Comparison of ENCODE assay signal across 8 mouse cellular contexts in genomic region chr11:20794196-20794912, GRCm38 (mm10). TPM values are rescaled to one million over a fixed set of nuclear protein-coding genes. Genes with fewer than 3 reads are reported as not detected.
A peak's percentile ranks its signal among the peaks of the same experiment; 100 is the strongest.
DNase-seq lines count a peak whose midpoint lies in the region; ATAC-seq and TF ChIP-seq lines count a peak whose summit lies in the region.

No protein-coding gene starts in this region.

- no peak overlapping the region for H3K27ac ChIP-seq in heart, embryonic 12.5 days (ENCODE audit: poor library complexity, severe bottlenecking)
- no peak overlapping the region for H3K27ac ChIP-seq in kidney, postnatal 0 days
- no peak overlapping the region for H3K27ac ChIP-seq in liver, embryonic 11.5 days (ENCODE audit: low read depth, low read length)
- H3K27ac ChIP-seq in stomach, embryonic 14.5 days (ENCODE audit: low read length) = no peak overlapping the region

- H3K4me3 ChIP-seq in C2C12 (ENCODE audit: insufficient read depth, poor library complexity, severe bottlenecking) = no peak overlapping the region
- no peak overlapping the region for H3K4me3 ChIP-seq in heart, embryonic 12.5 days
- no peak overlapping the region for H3K4me3 ChIP-seq in kidney, postnatal 0 days (replicated peaks; ENCODE audit: low read depth, low read length)
- no peak overlapping the region for H3K4me3 ChIP-seq in liver, embryonic 11.5 days (ENCODE audit: low read depth, low read length)
- H3K4me3 ChIP-seq in stomach, embryonic 14.5 days (ENCODE audit: low read depth, low read length) = no peak overlapping the region

- peaks cover 8% of the 10 kb centered on the region; the same call in 1 of the 2 replicates for H3K9me3 ChIP-seq in heart, embryonic 12.5 days (replicated peaks)
- H3K9me3 ChIP-seq in kidney, postnatal 0 days (replicated peaks; ENCODE audit: low read length) = no peaks in the 10 kb centered on the region
- H3K9me3 ChIP-seq in liver, embryonic 11.5 days (ENCODE audit: control insufficient read depth, low read length) = peaks cover 2% of the 10 kb centered on the region; the same call in 1 of the 2 replicates
- H3K9me3 ChIP-seq in stomach, embryonic 14.5 days (ENCODE audit: control insufficient read depth, low read depth, low read length) = peaks cover 4% of the 10 kb centered on the region; the same call in 1 of the 2 replicates

- no peak overlapping the region for H3K9ac ChIP-seq in heart, embryonic 12.5 days
- H3K9ac ChIP-seq in kidney, postnatal 0 days (ENCODE audit: low read depth, low read length) = no peak overlapping the region
- no peak overlapping the region for H3K9ac ChIP-seq in liver, embryonic 11.5 days (ENCODE audit: low read depth, low read length)
- no peak overlapping the region for H3K9ac ChIP-seq in stomach, embryonic 14.5 days (replicated peaks; ENCODE audit: low read depth, low read length)

- H3K4me1 ChIP-seq in heart, embryonic 12.5 days (replicated peaks) = no peaks in the 10 kb centered on the region
- H3K4me1 ChIP-seq in kidney, postnatal 0 days (replicated peaks; ENCODE audit: insufficient read depth, low read length) = no peaks in the 10 kb centered on the region
- peaks cover 3% of the 10 kb centered on the region; the same call in 1 of the 2 replicates for H3K4me1 ChIP-seq in liver, embryonic 11.5 days (replicated peaks; ENCODE audit: control insufficient read depth, insufficient read depth, low read length)
- H3K4me1 ChIP-seq in stomach, embryonic 14.5 days (ENCODE audit: control insufficient read depth, insufficient read depth, low read length) = no peaks in the 10 kb centered on the region

- H3K4me2 ChIP-seq in heart, embryonic 12.5 days = no peak overlapping the region
- no peak overlapping the region for H3K4me2 ChIP-seq in kidney, postnatal 0 days (ENCODE audit: low read length)
- peak overlapping the region; percentile 4; the same call in 1 of the 2 replicates for H3K4me2 ChIP-seq in liver, embryonic 11.5 days
- no peak overlapping the region for H3K4me2 ChIP-seq in stomach, embryonic 14.5 days (replicated peaks; ENCODE audit: low read depth, low read length)

- H3K79me2 ChIP-seq in C2C12 (ENCODE audit: control insufficient read depth, insufficient read depth) = no peaks in the 10 kb centered on the region

- no peak overlapping the region for H3ac ChIP-seq in C2C12 (ENCODE audit: control insufficient read depth, insufficient read length, low read depth)

- peak; percentile 90 for DNase-seq in brain, adult 2 months (ENCODE audit: low read depth, low spot score)
- DNase-seq in kidney, postnatal 0 days (ENCODE audit: low spot score) = peak; percentile 91
- peak; percentile 73 for DNase-seq in liver, embryonic 11.5 days (ENCODE audit: low spot score)
- peak; percentile 46 to 64 for DNase-seq in natural killer cell, adult 2 months (ENCODE audit: low spot score in 2 of 2)

- 30% methylated on average over 10 of the region's 10 CpGs for WGBS in heart, embryonic 12.5 days
- WGBS in kidney, postnatal 0 days = 28% methylated on average over 10 of the region's 10 CpGs
- 29% methylated on average over 10 of the region's 10 CpGs for WGBS in liver, embryonic 11.5 days
- WGBS in stomach, embryonic 14.5 days = 34% methylated on average over 10 of the region's 10 CpGs

- no peaks in the 10 kb centered on the region for H3K79me3 ChIP-seq in C2C12 (ENCODE audit: low read depth)

- no peaks in the 10 kb centered on the region for H3K36me3 ChIP-seq in C2C12 (ENCODE audit: control insufficient read depth, insufficient read depth)
- H3K36me3 ChIP-seq in heart, embryonic 12.5 days = no peaks in the 10 kb centered on the region
- no peaks in the 10 kb centered on the region for H3K36me3 ChIP-seq in kidney, postnatal 0 days (ENCODE audit: insufficient read depth, low read length)
- H3K36me3 ChIP-seq in liver, embryonic 11.5 days (ENCODE audit: control insufficient read depth, insufficient read depth, low read length) = no peaks in the 10 kb centered on the region
- no peaks in the 10 kb centered on the region for H3K36me3 ChIP-seq in stomach, embryonic 14.5 days (ENCODE audit: control insufficient read depth, insufficient read depth, low read length)

- ATAC-seq in erythroblast, adult 5-6 weeks (replicated peaks; ENCODE audit: low FRiP score, poor library complexity, severe bottlenecking) = peak; percentile 88
- peak; percentile 81 for ATAC-seq in heart, embryonic 12.5 days (ENCODE audit: insufficient number of reproducible peaks, low FRiP score)
- peak; percentile 86 for ATAC-seq in kidney, postnatal 0 days (replicated peaks; ENCODE audit: low FRiP score, low read depth)
- peak; percentile 91 for ATAC-seq in liver, embryonic 11.5 days (replicated peaks; ENCODE audit: low FRiP score)
- peak; percentile 75; the same call in 1 of the 2 replicates for ATAC-seq in stomach, embryonic 14.5 days (ENCODE audit: insufficient number of reproducible peaks, insufficient read depth, low FRiP score, low read depth)

- TF ChIP-seq CTCF in C2C12 (IDR thresholded peaks at IDR 0.05; ENCODE audit: control insufficient read depth, insufficient read depth, insufficient read length) = peak; percentile 70
- peak; percentile 85 for TF ChIP-seq CTCF in kidney, postnatal 0 days (IDR thresholded peaks at IDR 0.05; ENCODE audit: low read depth)

- H3K27me3 ChIP-seq in C2C12 (ENCODE audit: control insufficient read depth, insufficient read depth, insufficient read length) = peaks cover 23% of the 10 kb centered on the region
- H3K27me3 ChIP-seq in heart, embryonic 12.5 days (replicated peaks) = no peaks in the 10 kb centered on the region
- no peaks in the 10 kb centered on the region for H3K27me3 ChIP-seq in kidney, postnatal 0 days (ENCODE audit: insufficient read depth, low read length)
- H3K27me3 ChIP-seq in liver, embryonic 11.5 days (replicated peaks; ENCODE audit: control insufficient read depth, insufficient read depth, low read length) = no peaks in the 10 kb centered on the region
- no peaks in the 10 kb centered on the region for H3K27me3 ChIP-seq in stomach, embryonic 14.5 days (ENCODE audit: control insufficient read depth, insufficient read depth, low read length)

TF ChIP-seq in C2C12, 6 proteins besides CTCF, POLR2A, EP300 and RAD21:
- TF ChIP-seq MYOG (IDR thresholded peaks at IDR 0.05; ENCODE audit: control insufficient read depth, extremely low read depth, insufficient read length) (no peak), FOSL1 (IDR thresholded peaks at IDR 0.05; ENCODE audit: insufficient read depth, low read length, poor library complexity, severe bottlenecking) (no peak), MYOD1 (IDR thresholded peaks at IDR 0.05; ENCODE audit: control insufficient read depth, insufficient read length, low read depth) (no peak), CEBPB (IDR thresholded peaks at IDR 0.05; ENCODE audit: low read depth) (no peak), MAX (IDR thresholded peaks at IDR 0.05) (no peak), USF1 (IDR thresholded peaks at IDR 0.05; ENCODE audit: low read depth) (no peak)

RNA-seq across cellular contexts. Expression of gene Lgalsl, which starts 36.5 kb away (rescaled TPM):
- polyA plus RNA-seq in C2C12 (2012; fragmentation: generic; extraction: Trizol) = 0.07 TPM
- total RNA-seq in erythroblast, adult 5-6 weeks (2015; ENCODE audit: low replicate concordance) = 4.8 and 5.6 TPM in 2 replicates
- 1.0 and 1.7 TPM in 2 replicates for total RNA-seq in erythroblast, adult 5-6 weeks (2017; ENCODE audit: low replicate concordance)
- 55.1 and 55.3 TPM in 2 replicates for polyA plus RNA-seq in heart, embryonic 12.5 days (2016; fragmentation: Nextera tagmentation; extraction: Ambion mirVana)
- 31.3 and 33.8 TPM in 2 replicates for polyA plus RNA-seq in kidney, postnatal 0 days (2015; fragmentation: Nextera tagmentation; extraction: Ambion mirVana)
- polyA plus RNA-seq in liver, embryonic 11.5 days (2014; fragmentation: Nextera tagmentation; extraction: Ambion mirVana) = 20.4 and 25.4 TPM in 2 replicates
- polyA plus RNA-seq in stomach, embryonic 14.5 days (2014; fragmentation: Nextera tagmentation; extraction: Ambion mirVana) = 30.7 and 37.2 TPM in 2 replicates

RNA-seq across cellular contexts. Expression of gene Aftph, which starts 53.0 kb away (rescaled TPM):
- 5.4 TPM for polyA plus RNA-seq in C2C12 (2012; fragmentation: generic; extraction: Trizol)
- total RNA-seq in erythroblast, adult 5-6 weeks (2015; ENCODE audit: low replicate concordance) = 55.6 and 113 TPM in 2 replicates
- 60.3 and 67.9 TPM in 2 replicates for total RNA-seq in erythroblast, adult 5-6 weeks (2017; ENCODE audit: low replicate concordance)
- polyA plus RNA-seq in heart, embryonic 12.5 days (2016; fragmentation: Nextera tagmentation; extraction: Ambion mirVana) = 12.4 and 12.9 TPM in 2 replicates
- 25.1 and 25.4 TPM in 2 replicates for polyA plus RNA-seq in kidney, postnatal 0 days (2015; fragmentation: Nextera tagmentation; extraction: Ambion mirVana)
- 24.2 and 26.5 TPM in 2 replicates for polyA plus RNA-seq in liver, embryonic 11.5 days (2014; fragmentation: Nextera tagmentation; extraction: Ambion mirVana)
- 24.5 and 25.9 TPM in 2 replicates for polyA plus RNA-seq in stomach, embryonic 14.5 days (2014; fragmentation: Nextera tagmentation; extraction: Ambion mirVana)

Comparison
In these comparisons a context has a peak if more than half of its experiments do, and no peak if none do; other contexts are left out.
1. RNA of gene Lgalsl, which starts 36.5 kb away (polyA plus RNA-seq): 55.1 to 55.3 TPM in heart, embryonic 12.5 days, 31.3 to 33.8 TPM in kidney, postnatal 0 days, 30.7 to 37.2 TPM in stomach, embryonic 14.5 days and 20.4 to 25.4 TPM in liver, embryonic 11.5 days; 0.07 TPM in C2C12 (single experiment); every median in the first group is over 10 times any median in the second.
2. Peak in every context shown above with its lines, with median percentiles within 50 percentile points of each other: DNase-seq and ATAC-seq.